Mouse (Mus musculus): Measurements from ENCODE around the gene Izumo1r.

DNA sequence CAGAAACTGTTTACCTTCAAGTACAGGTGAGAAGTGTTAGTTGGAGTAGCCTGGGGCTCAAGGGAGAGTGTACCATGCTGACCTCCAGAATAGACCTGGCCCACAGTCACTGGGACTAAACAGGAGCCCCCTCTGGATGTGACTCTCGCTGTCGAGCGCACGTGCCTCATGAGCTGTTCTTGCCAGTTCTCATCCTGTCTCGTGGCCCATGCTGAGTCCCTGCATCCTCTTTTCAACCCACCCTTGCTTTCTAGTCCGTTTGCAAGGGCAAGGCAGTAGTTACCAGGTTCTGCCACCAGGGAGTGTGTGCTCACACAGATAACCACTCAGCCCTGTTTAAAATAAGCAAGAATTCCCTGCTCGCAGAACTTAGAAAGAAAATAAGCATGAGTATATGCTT, 36.8 kb downstream of the Izumo1r start:
- TF ChIP-seq ETS1 (IDR thresholded peaks at IDR 0.05; ENCODE audit: low read depth, low read length): no peak
- no peak for TF ChIP-seq JUND (IDR thresholded peaks at IDR 0.05; ENCODE audit: low read depth, low read length)
- no peak for TF ChIP-seq POLR2A (IDR thresholded peaks at IDR 0.05; ENCODE audit: control insufficient read depth in 1 of 2, insufficient read depth in 1 of 2, low read depth in 1 of 2, low read length in 2 of 2, poor library complexity in 1 of 2)
- peak; percentile 67 to 91 (median 75) for TF ChIP-seq CTCF (IDR thresholded peaks at IDR 0.05 in 2 of 3, conservative IDR thresholded peaks at IDR 0.05 in 1 of 3; ENCODE audit: control insufficient read depth in 1 of 3, insufficient read depth in 1 of 3, low read depth in 2 of 3, low read length in 3 of 3, poor library complexity in 1 of 3, severe bottlenecking in 1 of 3)
- no peak for TF ChIP-seq EP300 (IDR thresholded peaks at IDR 0.05; ENCODE audit: low read depth in 1 of 2, low read length in 2 of 2)
- TF ChIP-seq MAX (IDR thresholded peaks at IDR 0.05; ENCODE audit: low read length): 0 out of 2 replicates have a peak, but pooled peaks have one; percentile 30
- TF ChIP-seq NRF1 (IDR thresholded peaks at IDR 0.05; ENCODE audit: insufficient read depth, low read depth, low read length, poor library complexity, severe bottlenecking): no peak
- no peak for TF ChIP-seq NELFE (IDR thresholded peaks at IDR 0.05; ENCODE audit: low read depth, low read length)
- no peak for TF ChIP-seq BHLHE40 (IDR thresholded peaks at IDR 0.05; ENCODE audit: borderline replicate concordance, low read depth, low read length)
- no peak for TF ChIP-seq HCFC1 (IDR thresholded peaks at IDR 0.05; ENCODE audit: low read depth, low read length)
- no peak for TF ChIP-seq POLR2AphosphoS2 (IDR thresholded peaks at IDR 0.05; ENCODE audit: low read length)
- TF ChIP-seq ZNF384 (IDR thresholded peaks at IDR 0.05; ENCODE audit: low read depth, low read length): no peak
- no peak for TF ChIP-seq USF2 (IDR thresholded peaks at IDR 0.05; ENCODE audit: borderline replicate concordance in 1 of 2, insufficient read depth in 1 of 2, low read depth in 1 of 2, low read length in 2 of 2)
- no peak for TF ChIP-seq UBTF (IDR thresholded peaks at IDR 0.05; ENCODE audit: borderline replicate concordance, insufficient read depth, low read depth, low read length)

Data from MEL (cell line).